Mouse (Mus musculus) CH12.LX (cell line): ENCODE data around the gene Exosc9. TPM values are rescaled to one million over a fixed set of nuclear protein-coding genes. Genes with fewer than 3 reads are reported as not detected.
"Not testable (repeated sequence)": the region's sequence is repeated elsewhere in the genome, so short reads cannot be mapped to it uniquely, and the experiment has no call there.

Source experiments
- DNase-seq: peaks from one replicate; pipeline ENCODE4 v3.0.0-alpha.2; 2013; ENCODE audit errors: extremely low read depth
- H3K27ac ChIP-seq: 2 replicates; pipeline ENCODE4 v1.5.1; 2012; ENCODE audit warnings: low read depth, mild to moderate bottlenecking, control low read depth, moderate library complexity; ENCODE audit not compliant: insufficient read depth
- H3K27me3 ChIP-seq: replicated peaks from 2 replicates; pipeline ENCODE3; 2012; ENCODE audit warnings: inconsistent platforms
- H3K36me3 ChIP-seq, 2 experiments: replicated peaks in 1 of 2; 2 replicates each; pipeline versions ENCODE3 to v1.6.1; 2012; ENCODE audit warnings: inconsistent platforms in 1 of 2, low read length in 1 of 2, mild to moderate bottlenecking in 1 of 2, mixed read lengths in 1 of 2, moderate library complexity in 1 of 2; ENCODE audit not compliant: control insufficient read depth in 1 of 2, insufficient read depth in 1 of 2
- H3K4me1 ChIP-seq, 2 experiments: 2 replicates each; pipeline ENCODE4 v1.6.1; 2012; ENCODE audit warnings: inconsistent platforms in 1 of 2, moderate library complexity in 1 of 2; ENCODE audit not compliant: insufficient read depth in 2 of 2, control insufficient read depth in 1 of 2
- H3K4me2 ChIP-seq: 2 replicates; pipeline ENCODE4 v1.6.1; 2012; ENCODE audit warnings: low read depth, mild to moderate bottlenecking, control low read depth; ENCODE audit not compliant: poor library complexity, insufficient read depth, severe bottlenecking
- H3K4me3 ChIP-seq, 3 experiments: fragments of 150-350 bp in 1 of 3; sonication (generic) in 1 of 3; replicated peaks in 1 of 3; 2 replicates each; pipeline versions ENCODE3 to v1.5.1; 2011 to 2012; ENCODE audit warnings: low read depth in 2 of 3, low read length in 2 of 3, mild to moderate bottlenecking in 2 of 3, moderate library complexity in 2 of 3, control low read depth in 1 of 3, improper control_type of control experiment in 1 of 3, inconsistent platforms in 1 of 3, mixed read lengths in 1 of 3; ENCODE audit not compliant: poor library complexity in 1 of 3
- H3K79me2 ChIP-seq: replicated peaks from 2 replicates; pipeline ENCODE4 v1.6.1; 2012; ENCODE audit warnings: mild to moderate bottlenecking, moderate library complexity; ENCODE audit not compliant: control insufficient read depth, poor library complexity, insufficient read depth, severe bottlenecking; ENCODE audit errors: extremely low read depth
- H3K9ac ChIP-seq: 2 replicates; pipeline ENCODE4 v1.6.1; 2012; ENCODE audit warnings: low read depth, mild to moderate bottlenecking, control low read depth, moderate library complexity; ENCODE audit not compliant: insufficient read depth
- H3K9me3 ChIP-seq: replicated peaks from 2 replicates; pipeline ENCODE3; 2012; ENCODE audit warnings: low read length, inconsistent platforms, mixed read lengths
- BHLHE40 ChIP-seq: IDR thresholded peaks from 2 replicates; pipeline ENCODE4 v1.6.1; 2011; ENCODE audit warnings: mild to moderate bottlenecking, low read depth, low read length, improper control_type of control experiment
- CHD1 ChIP-seq: IDR thresholded peaks from 2 replicates; pipeline ENCODE4 v1.6.1; 2012; ENCODE audit warnings: low read depth, low read length, improper control_type of control experiment, inconsistent platforms
- CTCF ChIP-seq, 2 experiments: IDR thresholded peaks in 1 of 2; conservative IDR thresholded peaks in 1 of 2; 2 replicates each; pipeline ENCODE4 v1.5.1; 2011 to 2012; ENCODE audit warnings: low read depth in 2 of 2, low read length in 2 of 2, improper control_type of control experiment in 1 of 2, inconsistent platforms in 1 of 2, mild to moderate bottlenecking in 1 of 2, moderate library complexity in 1 of 2
- MAZ ChIP-seq: IDR thresholded peaks from 2 replicates; pipeline ENCODE4 v1.6.1; 2012; ENCODE audit warnings: low read depth, mild to moderate bottlenecking, inconsistent platforms, low read length, improper control_type of control experiment, moderate library complexity
- MEF2A ChIP-seq: IDR thresholded peaks from 2 replicates; pipeline ENCODE4 v1.6.1; 2014; ENCODE audit warnings: low read depth, mild to moderate bottlenecking, inconsistent platforms, low read length, improper control_type of control experiment, borderline replicate concordance
- MXI1 ChIP-seq: IDR thresholded peaks from 2 replicates; pipeline ENCODE4 v1.6.1; 2011; ENCODE audit warnings: mild to moderate bottlenecking, low read depth, low read length, improper control_type of control experiment
- MYC ChIP-seq: IDR thresholded peaks from 2 replicates; pipeline ENCODE4 v1.6.1; 2011; ENCODE audit warnings: low read depth, mild to moderate bottlenecking, improper control_type of control experiment, low read length
- POLR2AphosphoS2 ChIP-seq: IDR thresholded peaks from 2 replicates; pipeline ENCODE4 v1.6.1; 2011; ENCODE audit warnings: low read depth, low read length, improper control_type of control experiment
- RAD21 ChIP-seq: IDR thresholded peaks from 2 replicates; pipeline ENCODE4 v1.6.1; 2011; ENCODE audit warnings: low read depth, mild to moderate bottlenecking, low read length, improper control_type of control experiment, moderate library complexity
- SMC3 ChIP-seq: IDR thresholded peaks from 2 replicates; pipeline ENCODE4 v1.6.1; 2011; ENCODE audit warnings: low read depth, low read length, improper control_type of control experiment
- UBTF ChIP-seq: IDR thresholded peaks from 2 replicates; pipeline ENCODE4 v1.6.1; 2012; ENCODE audit warnings: low read depth, mild to moderate bottlenecking, inconsistent platforms, low read length, improper control_type of control experiment, moderate library complexity
- ZKSCAN1 ChIP-seq: IDR thresholded peaks from 2 replicates; pipeline ENCODE4 v1.6.1; 2012; ENCODE audit warnings: low read depth, inconsistent platforms, low read length, improper control_type of control experiment, borderline replicate concordance
- dilution Hi-C: fragments of 300-500 bp; cut with MboI; formaldehyde crosslinking; loops from 2 replicates; pipeline ENCODE4 v1.14.3; 2020; ENCODE audit warnings: low sequenced_read_pairs; ENCODE audit not compliant: extremely low pct_unique_long_range_greater_than_20kb, extremely low pct_ligation_motif_present
- in situ Hi-C: fragments of 300-500 bp; cut with MboI; formaldehyde crosslinking; loops from 3 replicates; pipeline ENCODE4 v1.14.3; 2019; ENCODE audit warnings: low sequenced_read_pairs, low pct_ligation_motif_present, low pct_unique_long_range_greater_than_20kb, mixed read lengths
- polyA plus RNA-seq: library from polyadenylated mRNA; unstranded; fragments of >175 nt; gene quantifications from 2 replicates; pipeline ENCODE4 v1.2.1, GENCODE M21; 2012; ENCODE audit warnings: low read depth; ENCODE audit not compliant: insufficient read length
- total RNA-seq, 2 experiments: library from RNA; depleted of rRNA; stranded (reverse); fragments of 300-350 nt in 1 of 2; fragments of >200 nt in 1 of 2; gene quantifications; 2 replicates each; pipeline ENCODE4 v1.2.3; 2012 to 2014

The Exosc9 gene
- total and polyA plus RNA-seq, 3 experiments: 60.6 to 149 (median 128) TPM

DNA sequence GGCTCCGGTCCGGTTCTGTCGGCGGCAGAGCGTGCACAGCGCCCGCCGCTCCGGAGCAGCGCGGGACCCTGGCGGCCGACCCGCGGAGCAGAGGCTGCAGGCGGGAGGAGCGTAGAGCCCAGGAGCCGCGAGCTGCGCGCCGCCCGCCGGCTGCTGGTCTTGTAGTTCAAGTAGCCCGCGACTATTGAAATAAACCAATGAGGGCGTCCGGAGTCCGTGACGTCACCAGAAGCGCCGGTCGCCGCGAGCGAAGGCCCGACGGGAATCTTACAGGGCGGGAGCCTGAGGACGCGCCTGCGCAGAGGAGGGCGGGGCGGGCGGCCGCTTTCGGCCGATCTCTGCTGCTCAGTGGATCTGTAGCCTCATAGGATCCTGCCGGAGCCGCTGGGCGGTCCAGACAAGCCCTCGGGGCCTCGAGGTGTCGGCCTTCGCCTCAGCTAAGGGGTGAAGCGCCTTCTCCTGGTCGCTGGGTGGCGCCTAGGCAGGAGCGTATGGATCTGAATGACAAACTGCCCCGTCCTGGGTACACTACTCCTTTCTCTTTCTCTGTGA lies 19.5 kb downstream of the Exosc9 start, which contains the start of gene Ccna2 (continued):
- TF ChIP-seq BHLHE40 (no peak; the same call in 1 of the 2 replicates), MXI1 (peak; percentile 95), MEF2A (peak; percentile 67), SMC3 (peak; percentile 67)

DNA sequence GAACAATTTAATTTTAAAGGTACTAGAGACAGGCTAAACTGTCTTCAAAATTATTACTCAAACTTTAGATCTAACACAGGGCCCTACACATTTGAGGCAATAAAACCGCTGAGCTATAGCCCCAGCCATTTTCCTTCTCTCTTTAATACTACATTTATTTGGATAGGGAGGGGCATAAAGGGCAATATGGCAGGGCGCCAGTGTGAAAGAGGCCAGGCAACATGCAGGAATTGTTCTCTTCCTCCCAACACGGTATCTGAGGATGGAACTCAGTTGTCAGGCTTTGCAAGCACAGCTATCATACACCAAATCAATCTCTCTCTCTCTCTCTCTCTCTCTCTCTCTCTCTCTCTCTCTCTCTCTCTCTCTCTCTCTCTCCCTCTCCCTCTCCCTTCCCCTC lies 46.4 kb downstream of the Exosc9 start:
- dilution Hi-C loops: no loop called here
- no peak for DNase-seq
- no peaks in the 10 kb centered on the region for H3K4me1 ChIP-seq
- H3K79me2 ChIP-seq: no peaks in the 10 kb centered on the region
- no peak overlapping the region for H3K4me2 ChIP-seq
- no peak overlapping the region for H3K4me3 ChIP-seq
- no peaks in the 10 kb centered on the region for H3K27me3 ChIP-seq
- TF ChIP-seq ZKSCAN1: no peak
- no peak for TF ChIP-seq MAZ
- TF ChIP-seq UBTF: no peak
- TF ChIP-seq POLR2AphosphoS2: no peak
- TF ChIP-seq CHD1: no peak
- no peak overlapping the region for H3K27ac ChIP-seq
- no peak overlapping the region for H3K9ac ChIP-seq
- in situ Hi-C loops: no loop called here
- H3K9me3 ChIP-seq: no peaks in the 10 kb centered on the region
- H3K36me3 ChIP-seq: no peaks in the 10 kb centered on the region

DNA sequence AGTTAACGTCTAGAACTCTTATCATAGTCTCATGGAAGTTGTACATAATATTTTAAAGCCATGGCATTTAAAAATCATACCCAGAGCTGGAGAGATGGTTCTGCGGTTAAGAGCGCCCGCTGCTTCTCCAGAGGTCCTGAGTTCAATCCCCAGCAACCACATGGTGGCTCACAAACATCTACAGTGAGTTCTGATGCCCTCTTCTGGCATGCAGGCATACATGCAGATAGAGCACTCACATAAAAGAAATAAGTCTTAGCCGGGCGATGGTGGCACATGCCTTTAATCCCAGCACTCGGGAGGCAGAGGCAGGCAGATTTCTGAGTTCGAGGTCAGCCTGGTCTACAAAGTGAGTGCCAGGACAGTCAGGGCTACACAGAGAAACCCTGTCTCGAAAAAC lies 47.4 kb downstream of the Exosc9 start:
- H3K36me3 ChIP-seq, H3K9me3 ChIP-seq, dilution Hi-C loops, H3K9ac ChIP-seq, H3K27me3 ChIP-seq, H3K27ac ChIP-seq, in situ Hi-C loops, H3K4me1 ChIP-seq, H3K4me3 ChIP-seq, H3K79me2 ChIP-seq, H3K4me2 ChIP-seq: not testable (repeated sequence)
- TF ChIP-seq RAD21 (peak; percentile 26), CTCF (conservative IDR thresholded peaks at IDR 0.05 in 1 of 2, IDR thresholded peaks at IDR 0.05 in 1 of 2; ENCODE audit: low read depth in 2 of 2, low read length in 2 of 2) (peak in 1 of 2 experiments; percentile 65; a peak in 2 of 4 replicates), SMC3 (peak; percentile 32; the same call in 1 of the 2 replicates), MYC (peak; percentile 71; the same call in 1 of the 2 replicates)
- DNase-seq: peak; percentile 31
